Mouse (Mus musculus): ENCODE measurements around the gene F2r. TPM values are rescaled to one million over a fixed set of nuclear protein-coding genes. Genes with fewer than 3 reads are reported as not detected.

The F2r gene
- 47.0 and 99.8 TPM in 2 replicates for polyA plus RNA-seq (2015; fragmentation: Nextera tagmentation; extraction: Ambion mirVana)

DNA sequence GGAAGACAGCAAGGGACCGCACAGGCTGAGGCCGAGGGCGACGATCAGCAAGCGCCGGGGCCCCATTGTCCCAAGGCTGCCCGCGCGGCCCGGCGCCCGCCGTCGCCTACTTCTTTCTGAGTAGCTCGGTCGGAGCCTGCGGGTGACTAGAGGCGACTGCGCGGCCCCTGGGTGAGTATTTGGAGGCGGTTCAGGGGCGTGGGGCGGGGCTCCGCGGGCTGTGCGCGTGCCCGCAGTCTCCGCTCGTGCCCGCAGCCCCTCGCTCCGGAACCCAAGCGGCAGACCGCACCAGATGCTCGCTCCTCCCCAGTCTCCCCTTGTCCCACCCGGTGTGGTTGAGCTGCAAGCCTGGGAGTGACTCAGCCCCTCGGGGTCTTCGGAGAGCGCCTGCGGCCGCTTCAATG, at the start of gene F2r:
Gene F2r, minus strand, starts transcription at position 179 of the 404 bp plus-strand sequence.

Other genes with a start within 250 kb of the F2r start
- 17.8 and 27.3 TPM in 2 replicates for gene Aggf1, start 243.1 kb downstream of the F2r start, polyA plus RNA-seq (2015; fragmentation: Nextera tagmentation; extraction: Ambion mirVana)
- gene Crhbp, start 173.6 kb downstream of the F2r start, polyA plus RNA-seq (2015; fragmentation: Nextera tagmentation; extraction: Ambion mirVana): 0.06 TPM in 1 of 2 replicates, not detected in the other
- 0.50 TPM in 1 of 2 replicates, not detected in the other for gene S100z, start 139.8 kb downstream of the F2r start, polyA plus RNA-seq (2015; fragmentation: Nextera tagmentation; extraction: Ambion mirVana)
- gene F2rl1, start 93.3 kb downstream of the F2r start, polyA plus RNA-seq (2015; fragmentation: Nextera tagmentation; extraction: Ambion mirVana): 0.41 and 0.44 TPM in 2 replicates
- 0.47 and 1.1 TPM in 2 replicates for gene F2rl2, start 78.4 kb upstream of the F2r start, polyA plus RNA-seq (2015; fragmentation: Nextera tagmentation; extraction: Ambion mirVana)